Mouse (Mus musculus) olfactory bulb, adult 2 months (tissue): ENCODE measurements around the gene Prim1. TPM values are rescaled to one million over a fixed set of nuclear protein-coding genes. Genes with fewer than 3 reads are reported as not detected.
"Not testable (repeated sequence)": the region's sequence is repeated elsewhere in the genome, so short reads cannot be mapped to it uniquely, and the experiment has no call there.

Source experiments
- H3K27ac ChIP-seq: fragments of 200-500 bp; 2 replicates; pipeline ENCODE4 v1.5.1; 2012; ENCODE audit warnings: low read depth, low read length; ENCODE audit not compliant: insufficient read depth
- H3K4me1 ChIP-seq: fragments of 200-500 bp; 2 replicates; pipeline ENCODE4 v1.6.1; 2012; ENCODE audit warnings: low read length; ENCODE audit not compliant: control insufficient read depth, insufficient read depth
- H3K4me3 ChIP-seq: fragments of 200-500 bp; 2 replicates; pipeline ENCODE4 v1.5.1; 2012; ENCODE audit warnings: mild to moderate bottlenecking, low read depth, low read length, moderate library complexity; ENCODE audit not compliant: insufficient read depth
- CTCF ChIP-seq: fragments of 200-500 bp; IDR thresholded peaks from 2 replicates; pipeline ENCODE4 v1.5.1; 2012; ENCODE audit warnings: low read depth, mild to moderate bottlenecking, low read length, moderate library complexity; ENCODE audit not compliant: insufficient read depth
- POLR2A ChIP-seq: fragments of 200-500 bp; IDR thresholded peaks from 2 replicates; pipeline ENCODE4 v1.6.1; 2012; ENCODE audit warnings: mild to moderate bottlenecking, low read depth, low read length, moderate library complexity; ENCODE audit not compliant: insufficient read depth
- WGBS: fragments of 180-500 bp; shearing (Covaris S2); methylation state at CpG from one replicate; pipeline ENCODE4 v1.1.7; 2018; 5-methylcytosine and 5-hydroxymethylcytosine counted together
- polyA plus RNA-seq: library from polyadenylated mRNA; stranded (reverse); fragments of >200 nt; gene quantifications from 2 replicates; pipeline ENCODE4 v1.2.4, GENCODE M21; 2012; ENCODE audit warnings: low replicate concordance; ENCODE audit not compliant: missing spikeins, insufficient read depth, insufficient read length

Prim1 gene
- polyA plus RNA-seq, 1 experiment: not detected

DNA sequence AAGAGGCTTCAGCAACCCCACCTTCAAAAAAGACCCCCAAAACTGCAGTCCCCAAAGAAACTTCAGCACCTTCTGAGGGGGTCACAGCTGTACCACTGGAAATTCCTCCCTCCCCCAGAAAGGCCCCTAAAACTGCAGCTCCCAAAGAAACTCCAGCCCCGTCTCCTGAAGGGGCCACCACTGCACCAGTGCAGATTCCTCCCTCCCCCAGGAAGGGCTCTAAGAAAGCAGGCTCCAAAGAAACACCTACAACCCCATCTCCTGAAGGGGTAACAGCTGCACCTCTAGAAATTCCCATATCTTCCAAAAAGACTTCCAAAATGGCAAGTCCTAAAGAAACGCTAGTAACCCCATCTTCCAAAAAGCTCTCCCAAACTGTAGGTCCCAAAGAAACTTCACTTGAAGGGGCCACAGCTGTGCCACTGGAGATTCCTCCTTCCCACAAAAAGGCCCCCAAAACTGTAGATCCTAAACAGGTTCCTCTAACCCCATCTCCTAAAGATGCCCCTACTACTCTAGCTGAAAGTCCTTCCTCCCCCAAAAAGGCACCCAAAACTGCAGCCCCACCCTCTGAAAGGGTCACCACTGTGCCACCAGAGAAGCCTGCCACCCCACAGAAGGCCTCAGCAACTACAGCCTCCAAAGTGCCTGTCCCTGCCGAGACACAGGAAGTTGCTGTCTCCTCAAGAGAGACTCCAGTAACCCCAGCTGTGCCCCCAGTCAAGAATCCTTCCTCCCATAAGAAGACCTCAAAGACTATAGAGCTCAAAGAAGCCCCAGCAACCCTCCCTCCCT lies 28.3 kb downstream of the Prim1 start:
- peak overlapping the region; percentile 21; the same call in 1 of the 2 replicates for H3K27ac ChIP-seq
- WGBS: 56% methylated on average over 3 of the region's 3 CpGs
- no peak overlapping the region for H3K4me3 ChIP-seq
- TF ChIP-seq POLR2A (no peak), CTCF (no peak)
- H3K4me1 ChIP-seq: peaks cover 33% of the 10 kb centered on the region

DNA sequence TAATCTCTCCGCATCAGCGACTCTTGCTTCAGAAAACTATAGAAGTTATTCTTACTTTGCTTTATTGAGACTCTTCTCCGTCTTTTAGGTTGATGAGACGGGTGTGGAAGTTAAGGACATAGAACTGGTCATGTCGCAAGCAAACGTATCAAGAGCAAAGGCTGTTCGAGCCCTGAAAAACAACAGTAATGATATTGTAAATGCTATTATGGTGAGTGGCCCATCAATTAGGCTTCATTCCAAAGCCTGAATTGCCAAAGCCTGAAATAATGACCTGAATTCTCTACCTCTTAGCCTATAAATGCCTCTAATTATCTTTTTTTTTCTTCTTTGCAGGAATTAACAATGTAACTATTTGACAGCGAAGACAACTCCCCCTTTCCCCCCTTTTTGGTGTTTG lies 33.2 kb downstream of the Prim1 start:
- Histone ChIP-seq H3K27ac (no peak overlapping the region), H3K4me3 (no peak overlapping the region), H3K4me1 (peaks cover 17% of the 10 kb centered on the region)
- TF ChIP-seq POLR2A (no peak), CTCF (no peak)
- 78% methylated on average over 8 of the region's 8 CpGs for WGBS

DNA sequence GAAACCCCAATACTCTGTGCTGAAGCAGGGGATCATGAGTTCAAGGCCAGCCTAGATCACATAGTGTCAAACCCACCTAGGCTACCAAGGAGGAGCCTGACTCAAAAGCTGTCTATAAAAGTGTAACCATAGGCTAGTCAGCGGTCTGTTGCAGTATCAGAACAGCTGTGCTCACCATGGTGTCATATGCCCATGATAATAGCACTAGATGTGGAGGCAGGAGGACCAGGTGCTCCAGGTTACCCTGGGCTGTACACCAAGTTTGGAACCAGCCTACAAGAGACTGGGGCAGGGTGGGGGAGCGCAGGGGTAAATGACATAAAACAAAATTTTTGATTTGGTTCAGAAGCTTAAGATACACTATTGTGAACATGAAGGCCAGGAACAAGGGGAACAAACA lies 34.8 kb downstream of the Prim1 start:
- Histone ChIP-seq H3K4me1 (peaks cover 2% of the 10 kb centered on the region), H3K4me3 (no peak overlapping the region), H3K27ac (no peak overlapping the region)
- no peak for TF ChIP-seq POLR2A
- TF ChIP-seq CTCF: no peak
- WGBS: 96% methylated on average over 2 of the region's 2 CpGs

DNA sequence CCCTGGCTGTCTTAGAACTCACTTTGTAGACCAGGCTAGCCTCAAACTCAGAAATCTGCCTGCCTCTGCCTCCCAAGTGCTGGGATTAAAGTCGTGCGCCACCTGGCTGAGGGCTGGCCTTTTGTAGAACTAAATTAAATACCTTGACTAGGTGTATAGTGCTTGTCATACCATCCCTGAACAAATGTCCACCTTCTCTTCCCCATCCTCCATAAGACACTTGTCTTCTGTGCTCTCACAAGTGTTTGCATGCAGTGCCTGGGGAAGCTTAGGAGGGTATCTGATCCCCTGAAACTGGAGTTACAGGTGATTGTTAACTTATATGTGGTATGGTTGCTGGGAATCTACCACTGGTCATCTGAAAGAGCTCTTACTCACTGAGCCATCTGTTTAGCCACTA lies 35.4 kb downstream of the Prim1 start:
- no peaks in the 10 kb centered on the region for H3K4me1 ChIP-seq
- H3K4me3 ChIP-seq: no peak overlapping the region
- WGBS: 88% methylated on average over 2 of the region's 2 CpGs
- H3K27ac ChIP-seq: no peak overlapping the region
- TF ChIP-seq CTCF (no peak), POLR2A (no peak)

DNA sequence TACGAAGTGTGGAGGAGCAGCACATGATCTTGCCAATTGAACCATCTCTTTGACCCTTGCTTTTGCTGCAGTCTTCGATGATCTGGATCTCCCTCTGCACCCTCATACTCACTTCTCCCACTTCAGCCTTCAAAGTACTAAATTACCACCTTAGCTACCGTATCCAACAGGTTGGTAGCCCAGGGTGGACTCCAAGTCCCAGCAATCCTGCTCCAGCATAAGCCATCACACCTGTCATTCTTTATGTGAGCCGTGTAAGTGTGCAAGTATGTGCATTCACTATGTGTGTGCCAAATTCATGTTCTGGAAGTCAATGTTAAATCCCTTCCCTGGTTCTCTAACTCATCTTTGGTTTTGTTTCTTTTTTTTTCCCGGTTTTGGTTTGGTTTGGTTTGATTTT lies 36.6 kb downstream of the Prim1 start:
- no peak for TF ChIP-seq POLR2A
- Histone ChIP-seq H3K4me1 (no peaks in the 10 kb centered on the region), H3K27ac (no peak overlapping the region), H3K4me3 (no peak overlapping the region)
- WGBS: 93% methylated on average over 5 of the region's 5 CpGs

DNA sequence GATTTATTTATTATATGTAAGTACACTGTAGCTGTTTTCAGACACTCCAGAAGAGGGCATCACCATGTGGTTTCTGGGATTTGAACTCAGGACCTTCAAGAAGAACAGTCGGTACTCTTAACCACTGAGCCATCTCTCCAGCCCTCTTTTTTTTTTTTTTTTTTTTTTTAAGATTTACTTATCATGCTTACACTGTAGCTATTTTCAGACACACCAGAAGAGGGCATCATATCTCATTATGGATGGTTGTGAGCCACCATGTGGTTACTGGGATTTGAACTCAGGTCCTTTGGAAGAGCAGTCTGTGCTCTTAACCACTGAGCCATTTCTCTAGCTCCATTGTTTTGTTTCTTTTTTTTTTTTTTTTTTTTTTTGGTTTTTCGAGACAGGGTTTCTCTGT lies 37.2 kb downstream of the Prim1 start:
- H3K27ac ChIP-seq, H3K4me3 ChIP-seq, H3K4me1 ChIP-seq: not testable (repeated sequence)
- WGBS: 100% methylated on average over 1 of the region's 2 CpGs

DNA sequence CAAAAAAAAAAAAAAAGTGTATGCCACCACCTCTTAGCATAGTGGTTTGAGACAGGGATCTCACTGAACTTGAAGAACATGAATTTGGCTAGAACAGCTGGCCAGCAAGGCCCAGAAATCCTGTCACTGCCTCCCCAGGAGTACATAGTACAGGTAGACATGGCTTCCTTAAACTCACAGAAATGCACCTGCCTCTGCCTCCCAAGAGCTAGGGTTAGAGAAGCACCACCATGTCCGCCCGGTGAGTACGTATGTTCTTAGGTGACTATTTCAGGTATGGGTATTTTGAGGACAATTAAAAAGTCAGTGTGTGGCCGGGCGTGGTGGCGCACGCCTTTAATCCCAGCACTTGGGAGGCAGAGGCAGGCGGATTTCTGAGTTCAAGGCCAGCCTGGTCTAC lies 38.0 kb downstream of the Prim1 start:
- TF ChIP-seq POLR2A (no peak), CTCF (no peak)
- WGBS: 96% methylated on average over 8 of the region's 8 CpGs
- H3K4me1 ChIP-seq: no peaks in the 10 kb centered on the region
- no peak overlapping the region for H3K4me3 ChIP-seq
- H3K27ac ChIP-seq: no peak overlapping the region

DNA sequence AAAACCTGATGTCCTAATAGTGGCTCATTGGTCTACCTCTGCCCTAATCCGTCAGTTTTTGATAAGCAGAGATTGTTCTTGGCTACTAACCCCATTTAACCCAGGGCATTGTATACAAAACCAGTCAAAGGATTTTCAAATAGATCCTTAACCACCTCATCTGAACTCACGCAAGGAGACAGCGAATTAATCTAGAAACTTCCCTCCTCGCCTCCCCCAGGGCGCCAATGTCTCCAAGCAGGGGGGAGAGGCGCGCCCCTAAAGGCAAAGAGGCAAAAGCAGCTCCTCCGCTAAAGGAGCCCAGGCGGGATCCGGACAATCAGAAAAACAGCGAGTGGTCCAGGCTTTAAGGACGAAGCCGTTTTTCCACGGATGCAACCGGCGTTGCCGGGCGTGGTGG lies 43.2 kb downstream of the Prim1 start:
- Histone ChIP-seq H3K4me3 (peak overlapping the region; percentile 65), H3K27ac (peak overlapping the region; percentile 89), H3K4me1 (peaks cover 5% of the 10 kb centered on the region; the same call in 1 of the 2 replicates)
- under 1% methylated on average over 18 of the region's 18 CpGs for WGBS
- no peak for TF ChIP-seq POLR2A
- TF ChIP-seq CTCF: no peak

DNA sequence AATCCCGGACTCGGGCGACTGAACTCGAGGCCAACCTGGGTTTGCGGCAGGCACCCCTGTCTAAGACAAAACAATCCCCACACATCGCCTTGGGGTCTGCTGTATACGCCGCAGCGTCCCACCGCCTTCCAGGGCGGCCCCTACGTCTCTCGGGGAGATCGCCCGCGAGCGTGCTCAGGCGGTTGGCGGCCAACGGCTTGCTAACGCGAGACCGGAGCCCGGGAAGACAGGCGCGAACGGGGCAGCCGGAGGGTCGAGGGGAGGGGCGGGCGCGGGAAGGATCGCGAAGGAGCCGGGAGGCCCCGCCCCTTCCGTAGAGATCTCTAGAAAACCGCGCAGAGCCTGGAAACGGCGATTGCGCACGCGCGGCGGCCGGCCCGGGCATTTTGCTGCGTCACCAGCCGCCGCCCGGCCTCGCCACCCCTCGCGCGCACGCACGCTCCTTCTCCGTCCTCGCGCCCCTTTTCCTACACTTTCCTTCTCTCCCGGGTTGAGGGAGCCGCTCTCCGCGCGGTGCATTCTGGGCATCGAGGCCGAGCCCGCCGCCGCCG lies 43.7 kb downstream of the Prim1 start, which contains the start of gene Ptges3:
TSS of gene Ptges3 (plus strand) at position 354 of the 551 bp plus-strand sequence.
- peak within 1 kb of the TSS; percentile 89 for H3K27ac ChIP-seq
- peak within 1 kb of the TSS; percentile 65 for H3K4me3 ChIP-seq
- no peak for TF ChIP-seq CTCF
- peak; percentile 78 for TF ChIP-seq POLR2A
- WGBS: under 1% methylated on average over 64 of the region's 72 CpGs
- H3K4me1 ChIP-seq: peaks cover 5% of the 10 kb centered on the region; the same call in 1 of the 2 replicates

DNA sequence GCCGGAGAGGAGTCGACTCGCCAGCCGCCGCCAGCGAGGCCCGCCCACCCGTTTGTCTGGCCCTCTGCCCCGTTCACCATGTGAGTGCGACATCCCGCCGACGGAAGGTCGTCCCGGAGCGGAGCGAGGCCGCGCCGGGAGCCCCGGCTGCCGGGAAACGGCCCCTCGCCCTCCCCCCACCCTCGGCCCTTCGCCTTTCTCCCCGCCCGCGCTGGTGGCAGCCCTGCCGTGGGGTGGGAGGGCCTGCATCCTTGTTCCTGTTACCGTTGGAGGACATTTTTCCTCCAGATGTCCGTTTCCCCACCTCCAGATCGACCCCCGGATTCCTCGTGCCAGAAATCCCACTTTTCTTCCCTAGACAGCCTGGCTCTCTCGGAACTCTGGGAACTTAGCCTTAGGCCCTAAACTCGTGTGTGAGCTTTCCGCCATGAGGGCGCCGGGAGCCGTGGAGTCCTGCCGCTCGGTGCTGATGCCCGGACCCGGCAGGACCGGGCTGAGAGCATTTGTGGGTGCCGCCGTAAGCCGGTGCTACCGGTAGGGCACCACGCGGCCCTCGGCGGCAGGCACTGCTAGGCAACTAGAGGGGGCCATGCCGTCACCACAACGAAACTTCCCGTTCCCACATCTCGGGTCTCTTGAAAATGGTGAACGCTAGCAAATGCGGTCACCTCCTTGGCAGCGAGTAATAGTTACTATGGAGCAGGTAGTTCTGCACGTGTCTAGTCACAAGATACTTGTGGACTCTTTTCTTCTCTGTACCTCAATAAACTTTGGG lies 44.4 kb downstream of the Prim1 start:
- peak overlapping the region; percentile 65 for H3K4me3 ChIP-seq
- under 1% methylated on average over 62 of the region's 62 CpGs for WGBS
- no peak for TF ChIP-seq CTCF
- no peak for TF ChIP-seq POLR2A

More for the DNA sequence above, 44.4 kb downstream of the Prim1 start:
- H3K27ac ChIP-seq: peak overlapping the region; percentile 61
- H3K4me1 ChIP-seq: peaks cover 5% of the 10 kb centered on the region; the same call in 1 of the 2 replicates
